Mouse (Mus musculus): ENCODE data around the gene Med26. TPM values are rescaled to one million over a fixed set of nuclear protein-coding genes. Genes with fewer than 3 reads are reported as not detected.

The Med26 gene
- polyA plus RNA-seq, 1 experiment: 7.6 TPM

GRCm38 (mm10) chr8:72534888-72535287 is 13.2 kb downstream of the Med26 start:
- Histone ChIP-seq H3K4me3 (no peak overlapping the region), H3ac (ENCODE audit: control insufficient read depth, insufficient read length) (no peak overlapping the region), H3K4me2 (ENCODE audit: low read depth) (no peak overlapping the region), H3K36me3 (ENCODE audit: control insufficient read depth, insufficient read depth) (no peaks in the 10 kb centered on the region), H3K79me2 (ENCODE audit: control insufficient read depth, insufficient read depth) (peaks cover 96% of the 10 kb centered on the region), H3K27me3 (ENCODE audit: control insufficient read depth, insufficient read depth, insufficient read length) (no peaks in the 10 kb centered on the region)
- TF ChIP-seq TCF3 (IDR thresholded peaks at IDR 0.05; ENCODE audit: insufficient read length, low read depth) (no peak), USF1 (IDR thresholded peaks at IDR 0.05; ENCODE audit: low read depth) (no peak), E2F4 (IDR thresholded peaks at IDR 0.05; ENCODE audit: insufficient read depth) (no peak), POLR2AphosphoS2 (IDR thresholded peaks at IDR 0.05; ENCODE audit: insufficient read length, low read depth) (no peak), SRF (IDR thresholded peaks at IDR 0.05; ENCODE audit: control insufficient read depth, insufficient read length, low read depth) (no peak), POLR2A (IDR thresholded peaks at IDR 0.05; ENCODE audit: insufficient read length, low read depth) (no peak), MYOG (IDR thresholded peaks at IDR 0.05; ENCODE audit: control insufficient read depth in 1 of 3, insufficient read depth in 1 of 3, insufficient read length in 2 of 3, low read depth in 2 of 3) (no peak), CEBPB (IDR thresholded peaks at IDR 0.05; ENCODE audit: insufficient read depth, poor library complexity, severe bottlenecking) (no peak), MAX (IDR thresholded peaks at IDR 0.05; ENCODE audit: low read depth) (no peak), TCF12 (IDR thresholded peaks at IDR 0.05; ENCODE audit: insufficient read depth, poor library complexity, severe bottlenecking) (no peak), REST (IDR thresholded peaks at IDR 0.05; ENCODE audit: insufficient read depth, insufficient read length) (no peak), MYOD1 (IDR thresholded peaks at IDR 0.05; ENCODE audit: control insufficient read depth in 1 of 3, insufficient read length in 2 of 3, low read depth in 2 of 3) (no peak)

GRCm38 (mm10) chr8:72532103-72532502 is 16.0 kb downstream of the Med26 start:
- Histone ChIP-seq H3ac (ENCODE audit: control insufficient read depth, insufficient read length) (no peak overlapping the region), H3K79me2 (ENCODE audit: control insufficient read depth, insufficient read depth) (peaks cover 94% of the 10 kb centered on the region), H3K4me3 (no peak overlapping the region), H3K4me2 (ENCODE audit: low read depth) (no peak overlapping the region), H3K27me3 (ENCODE audit: control insufficient read depth, insufficient read depth, insufficient read length) (no peaks in the 10 kb centered on the region), H3K36me3 (ENCODE audit: control insufficient read depth, insufficient read depth) (no peaks in the 10 kb centered on the region)
- no peak for TF ChIP-seq SRF (IDR thresholded peaks at IDR 0.05; ENCODE audit: control insufficient read depth, insufficient read length, low read depth)
- no peak for TF ChIP-seq MAX (IDR thresholded peaks at IDR 0.05; ENCODE audit: low read depth)
- TF ChIP-seq E2F4 (IDR thresholded peaks at IDR 0.05; ENCODE audit: insufficient read depth): no peak
- no peak for TF ChIP-seq POLR2A (IDR thresholded peaks at IDR 0.05; ENCODE audit: insufficient read length, low read depth)

- H3K79me2 ChIP-seq (ENCODE audit: control insufficient read depth, insufficient read depth): peaks cover 39% of the 10 kb centered on the region
- no peak overlapping the region for H3K4me3 ChIP-seq
- no peak overlapping the region for H3ac ChIP-seq (ENCODE audit: control insufficient read depth, insufficient read length)
- H3K27me3 ChIP-seq (ENCODE audit: control insufficient read depth, insufficient read depth, insufficient read length): no peaks in the 10 kb centered on the region
- TF ChIP-seq MYOD1 (IDR thresholded peaks at IDR 0.05; ENCODE audit: control insufficient read depth in 1 of 3, insufficient read length in 2 of 3, low read depth in 2 of 3): no peak
- TF ChIP-seq MYOG (IDR thresholded peaks at IDR 0.05; ENCODE audit: control insufficient read depth in 1 of 3, insufficient read depth in 1 of 3, insufficient read length in 2 of 3, low read depth in 2 of 3): no peak
- no peak for TF ChIP-seq TCF3 (IDR thresholded peaks at IDR 0.05; ENCODE audit: insufficient read length, low read depth)
- no peak for TF ChIP-seq MAX (IDR thresholded peaks at IDR 0.05; ENCODE audit: low read depth)
- TF ChIP-seq POLR2AphosphoS2 (IDR thresholded peaks at IDR 0.05; ENCODE audit: insufficient read length, low read depth): no peak
- no peak for TF ChIP-seq REST (IDR thresholded peaks at IDR 0.05; ENCODE audit: insufficient read depth, insufficient read length)
- TF ChIP-seq E2F4 (IDR thresholded peaks at IDR 0.05; ENCODE audit: insufficient read depth): no peak
- no peak for TF ChIP-seq POLR2A (IDR thresholded peaks at IDR 0.05; ENCODE audit: insufficient read length, low read depth)
- no peak for TF ChIP-seq USF1 (IDR thresholded peaks at IDR 0.05; ENCODE audit: low read depth)
- no peak for TF ChIP-seq SRF (IDR thresholded peaks at IDR 0.05; ENCODE audit: control insufficient read depth, insufficient read length, low read depth)
- no peak for TF ChIP-seq TCF12 (IDR thresholded peaks at IDR 0.05; ENCODE audit: insufficient read depth, poor library complexity, severe bottlenecking)
- TF ChIP-seq CEBPB (IDR thresholded peaks at IDR 0.05; ENCODE audit: insufficient read depth, poor library complexity, severe bottlenecking): no peak
- H3K36me3 ChIP-seq (ENCODE audit: control insufficient read depth, insufficient read depth): no peaks in the 10 kb centered on the region
- no peak overlapping the region for H3K4me2 ChIP-seq (ENCODE audit: low read depth)
These were observed 26.2 kb downstream of the Med26 start for GRCm38 (mm10) chr8:72521888-72522287.

- Histone ChIP-seq H3K79me2 (ENCODE audit: control insufficient read depth, insufficient read depth) (peaks cover 31% of the 10 kb centered on the region), H3K4me2 (ENCODE audit: low read depth) (no peak overlapping the region), H3K27me3 (ENCODE audit: control insufficient read depth, insufficient read depth, insufficient read length) (no peaks in the 10 kb centered on the region), H3ac (ENCODE audit: control insufficient read depth, insufficient read length) (no peak overlapping the region), H3K36me3 (ENCODE audit: control insufficient read depth, insufficient read depth) (no peaks in the 10 kb centered on the region), H3K4me3 (no peak overlapping the region)
- TF ChIP-seq MYOD1 (IDR thresholded peaks at IDR 0.05; ENCODE audit: control insufficient read depth in 1 of 3, insufficient read length in 2 of 3, low read depth in 2 of 3): no peak
- no peak for TF ChIP-seq TCF12 (IDR thresholded peaks at IDR 0.05; ENCODE audit: insufficient read depth, poor library complexity, severe bottlenecking)
- no peak for TF ChIP-seq SRF (IDR thresholded peaks at IDR 0.05; ENCODE audit: control insufficient read depth, insufficient read length, low read depth)
- no peak for TF ChIP-seq CEBPB (IDR thresholded peaks at IDR 0.05; ENCODE audit: insufficient read depth, poor library complexity, severe bottlenecking)
- TF ChIP-seq MYOG (IDR thresholded peaks at IDR 0.05; ENCODE audit: control insufficient read depth in 1 of 3, insufficient read depth in 1 of 3, insufficient read length in 2 of 3, low read depth in 2 of 3): no peak
- TF ChIP-seq POLR2A (IDR thresholded peaks at IDR 0.05; ENCODE audit: insufficient read length, low read depth): no peak
- no peak for TF ChIP-seq MAX (IDR thresholded peaks at IDR 0.05; ENCODE audit: low read depth)
- no peak for TF ChIP-seq E2F4 (IDR thresholded peaks at IDR 0.05; ENCODE audit: insufficient read depth)
- TF ChIP-seq POLR2AphosphoS2 (IDR thresholded peaks at IDR 0.05; ENCODE audit: insufficient read length, low read depth): no peak
- no peak for TF ChIP-seq USF1 (IDR thresholded peaks at IDR 0.05; ENCODE audit: low read depth)
- TF ChIP-seq TCF3 (IDR thresholded peaks at IDR 0.05; ENCODE audit: insufficient read length, low read depth): no peak
- no peak for TF ChIP-seq REST (IDR thresholded peaks at IDR 0.05; ENCODE audit: insufficient read depth, insufficient read length)
These were observed 30.6 kb downstream of the Med26 start for GRCm38 (mm10) chr8:72517421-72517988.
